Mouse (Mus musculus) kidney, postnatal 25 days (tissue): ENCODE measurements around the gene Tmem53.
"Not testable (repeated sequence)": the region's sequence is repeated elsewhere in the genome, so short reads cannot be mapped to it uniquely, and the experiment has no call there.

Source experiments
- DNase-seq, 2 experiments: peaks; one replicate each; pipeline ENCODE4 v3.0.0; 2021; ENCODE audit warnings: mixed read lengths in 2 of 2

Gene Tmem53

GRCm38 (mm10) chr4:117252755-117253154, 1.0 kb downstream of the Tmem53 start:
- peak; percentile 52 to 80 for DNase-seq

GRCm38 (mm10) chr4:117253218-117254016, 1.7 kb downstream of the Tmem53 start:
- DNase-seq: no peak

GRCm38 (mm10) chr4:117254017-117254627, 2.4 kb downstream of the Tmem53 start:
- no peak for DNase-seq

GRCm38 (mm10) chr4:117254672-117255071, 2.9 kb downstream of the Tmem53 start:
- peak in 1 of 2 experiments; percentile 55 for DNase-seq

- DNase-seq: not testable (repeated sequence)
Measured at GRCm38 (mm10) chr4:117259909-117260308, 8.2 kb downstream of the Tmem53 start.

- DNase-seq: no peak
Measured at GRCm38 (mm10) chr4:117261222-117261621, 9.5 kb downstream of the Tmem53 start.

- DNase-seq: peak in 1 of 2 experiments; percentile 52
Measured at GRCm38 (mm10) chr4:117262101-117262913, 10.6 kb downstream of the Tmem53 start.

- DNase-seq: no peak
Measured at GRCm38 (mm10) chr4:117262987-117263386, 11.2 kb downstream of the Tmem53 start.

GRCm38 (mm10) chr4:117267284-117267683, 15.5 kb downstream of the Tmem53 start:
- peak; percentile 74 to 85 for DNase-seq

- no peak for DNase-seq
Measured at GRCm38 (mm10) chr4:117267831-117268437, 16.2 kb downstream of the Tmem53 start.

- DNase-seq: peak; percentile 75 to 87
Measured at GRCm38 (mm10) chr4:117270278-117270677, 18.5 kb downstream of the Tmem53 start.

- peak in 1 of 2 experiments; percentile 62 for DNase-seq
Measured at GRCm38 (mm10) chr4:117272459-117272858, 20.7 kb downstream of the Tmem53 start.

GRCm38 (mm10) chr4:117274720-117275119, 23.0 kb downstream of the Tmem53 start:
- DNase-seq: no peak

- peak in 1 of 2 experiments; percentile 56 for DNase-seq
Measured at GRCm38 (mm10) chr4:117276281-117276711, 24.5 kb downstream of the Tmem53 start.

GRCm38 (mm10) chr4:117277021-117277420, 25.3 kb downstream of the Tmem53 start:
- DNase-seq: no peak

- DNase-seq: no peak
Measured at GRCm38 (mm10) chr4:117277687-117278086, 25.9 kb downstream of the Tmem53 start.

GRCm38 (mm10) chr4:117278381-117279252, 26.9 kb downstream of the Tmem53 start:
- no peak for DNase-seq

- no peak for DNase-seq
Measured at GRCm38 (mm10) chr4:117279253-117279642, 27.5 kb downstream of the Tmem53 start.

GRCm38 (mm10) chr4:117280397-117280930, 28.7 kb downstream of the Tmem53 start:
- DNase-seq: no peak

- no peak for DNase-seq
Measured at GRCm38 (mm10) chr4:117281090-117281845, 29.5 kb downstream of the Tmem53 start.
